Mouse (Mus musculus) embryonic fibroblast, embryonic 13.5 days (primary cell): ENCODE results near the gene Gm8764.
"Not testable (repeated sequence)": the region's sequence is repeated elsewhere in the genome, so short reads cannot be mapped to it uniquely, and the experiment has no call there.

Experiments used
- CTCF ChIP-seq: IDR thresholded peaks from 2 replicates; pipeline ENCODE4 v1.5.1; 2011; ENCODE audit warnings: mild to moderate bottlenecking, control low read depth, low read length, moderate library complexity, borderline replicate concordance; ENCODE audit not compliant: insufficient read depth
- POLR2A ChIP-seq: IDR thresholded peaks from 2 replicates; pipeline ENCODE4 v1.6.1; 2011; ENCODE audit warnings: low read depth, mild to moderate bottlenecking, control low read depth, low read length, moderate library complexity

GRCm38 (mm10) chr10:104142687-104143086 lies 17.1 kb upstream of the Gm8764 start, which contains the start of gene Gm21293:
- not testable (repeated sequence) for TF ChIP-seq CTCF, POLR2A
